Mouse (Mus musculus): ENCODE results near the gene Gm17490. TPM values are rescaled to one million over a fixed set of nuclear protein-coding genes. Genes with fewer than 3 reads are reported as not detected.

Gm17490 gene
- polyA plus RNA-seq, 1 experiment from 2014 or later = not detected

DNA sequence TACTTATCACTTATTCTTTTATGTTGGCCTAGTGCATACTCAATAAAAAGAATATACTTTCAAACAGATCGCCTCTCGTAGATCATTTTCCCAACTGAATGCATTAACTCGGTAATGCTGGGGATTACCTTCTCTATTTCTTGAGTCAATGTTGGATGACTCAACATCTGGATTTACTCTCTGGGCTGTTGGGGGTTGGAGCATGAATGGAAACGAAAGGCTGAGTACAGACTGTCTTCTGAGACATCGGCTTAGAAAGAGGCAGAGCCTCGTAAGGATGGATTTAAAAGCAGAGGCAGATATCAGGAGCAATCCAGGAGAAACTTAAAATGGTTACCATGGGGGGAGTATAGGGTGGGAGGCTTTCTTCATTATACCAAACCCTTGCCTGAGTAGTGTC is 47.9 kb downstream of the Gm17490 start:
- WGBS = 77% methylated on average over 6 of the region's 6 CpGs
- Histone ChIP-seq H3K27ac (no peak overlapping the region), H3K9me3 (no peaks in the 10 kb centered on the region), H3K4me2 (replicated peaks) (no peak overlapping the region), H3K36me3 (no peaks in the 10 kb centered on the region), H3K9ac (no peak overlapping the region), H3K4me3 (replicated peaks) (no peak overlapping the region), H3K27me3 (replicated peaks) (no peaks in the 10 kb centered on the region), H3K4me1 (replicated peaks) (no peaks in the 10 kb centered on the region)
- no peak for ATAC-seq

Other genes starting within 250 kb of the Gm17490 start
- 18.9 and 20.7 TPM in 2 replicates for gene Pfkfb3, start 72.2 kb downstream of the Gm17490 start, polyA plus RNA-seq (2015; fragmentation: Nextera tagmentation; extraction: Ambion mirVana)
- 128 and 138 TPM in 2 replicates for gene Rbm17, start 22.1 kb downstream of the Gm17490 start, polyA plus RNA-seq (2015; fragmentation: Nextera tagmentation; extraction: Ambion mirVana)
- 0.03 and 0.06 TPM in 2 replicates for gene Il2ra, start 16.5 kb upstream of the Gm17490 start, polyA plus RNA-seq (2015; fragmentation: Nextera tagmentation; extraction: Ambion mirVana)
- gene Il15ra, start 79.0 kb upstream of the Gm17490 start, polyA plus RNA-seq (2015; fragmentation: Nextera tagmentation; extraction: Ambion mirVana) = 2.1 and 2.6 TPM in 2 replicates
- gene Fbh1, start 151.3 kb upstream of the Gm17490 start, polyA plus RNA-seq (2015; fragmentation: Nextera tagmentation; extraction: Ambion mirVana) = 108 and 110 TPM in 2 replicates
- gene Ankrd16, start 151.6 kb upstream of the Gm17490 start, polyA plus RNA-seq (2015; fragmentation: Nextera tagmentation; extraction: Ambion mirVana) = 36.9 and 39.2 TPM in 2 replicates